Mouse (Mus musculus): ENCODE measurements around the gene Cfap44.

GRCm38 (mm10) chr16:44407211-44407610, 12.6 kb downstream of the Cfap44 start:
- no peak for TF ChIP-seq CTCF (conservative IDR thresholded peaks at IDR 0.05; ENCODE audit: low read length)
- TF ChIP-seq NANOG (IDR thresholded peaks at IDR 0.05; ENCODE audit: borderline replicate concordance, low read length), result no peak
